Mouse (Mus musculus): Measurements from ENCODE around the gene Nr2f2. TPM values are rescaled to one million over a fixed set of nuclear protein-coding genes. Genes with fewer than 3 reads are reported as not detected.

The Nr2f2 gene
- total RNA-seq, 4 experiments from 2014 or later, result 108 to 141 (median 120) TPM

GRCm38 (mm10) chr7:70332064-70332850, 34.3 kb downstream of the Nr2f2 start:
- no peak for DNase-seq

- peak; percentile 65 for DNase-seq
These were observed 35.1 kb downstream of the Nr2f2 start for GRCm38 (mm10) chr7:70331243-70332063.

- no peak for DNase-seq
These were observed 35.7 kb downstream of the Nr2f2 start for GRCm38 (mm10) chr7:70330761-70331242.

GRCm38 (mm10) chr7:70330207-70330562, 36.4 kb downstream of the Nr2f2 start:
- no peak for DNase-seq

- DNase-seq, result no peak
These were observed 36.9 kb downstream of the Nr2f2 start for GRCm38 (mm10) chr7:70329521-70330206.

- DNase-seq, result no peak
These were observed 37.5 kb downstream of the Nr2f2 start for GRCm38 (mm10) chr7:70329037-70329516.

- DNase-seq, result no peak
These were observed 38.1 kb downstream of the Nr2f2 start for GRCm38 (mm10) chr7:70328206-70329036.

- no peak for DNase-seq
These were observed 39.3 kb downstream of the Nr2f2 start for GRCm38 (mm10) chr7:70327191-70327590.

GRCm38 (mm10) chr7:70326176-70327035, 40.1 kb downstream of the Nr2f2 start:
- no peak for DNase-seq

- no peak for DNase-seq
These were observed 41.2 kb downstream of the Nr2f2 start for GRCm38 (mm10) chr7:70325381-70325780.

GRCm38 (mm10) chr7:70324541-70324940, 42.0 kb downstream of the Nr2f2 start:
- no peak for DNase-seq

- DNase-seq, result no peak
These were observed 42.5 kb downstream of the Nr2f2 start for GRCm38 (mm10) chr7:70324041-70324440.

- DNase-seq, result no peak
These were observed 60.8 kb downstream of the Nr2f2 start for GRCm38 (mm10) chr7:70305716-70306115.

GRCm38 (mm10) chr7:70304426-70304825, 62.1 kb downstream of the Nr2f2 start:
- DNase-seq, result no peak
